Mouse (Mus musculus) spleen, adult 2 months (tissue): ENCODE measurements around the gene Ncaph2.

ENCODE experiments used
- CTCF ChIP-seq: fragments of 200-500 bp; IDR thresholded peaks from 2 replicates; pipeline ENCODE4 v1.5.1; 2011; ENCODE audit warnings: mild to moderate bottlenecking, inconsistent platforms; ENCODE audit not compliant: insufficient read depth, insufficient read length, insufficient replicate concordance; ENCODE audit errors: extremely low read depth
- POLR2A ChIP-seq: fragments of 200-500 bp; IDR thresholded peaks from 2 replicates; pipeline ENCODE4 v1.6.1; 2011; ENCODE audit warnings: low read depth, low read length, inconsistent platforms

GRCm38 (mm10) chr15:89421938-89422337 lies 66.4 kb downstream of the Ncaph2 start:
- TF ChIP-seq CTCF (no peak), POLR2A (no peak)
